Mouse (Mus musculus) G1E (cell line): Measurements from ENCODE around the gene Clasp2. TPM values are rescaled to one million over a fixed set of nuclear protein-coding genes. Genes with fewer than 3 reads are reported as not detected.
"Not testable (repeated sequence)": the region's sequence is repeated elsewhere in the genome, so short reads cannot be mapped to it uniquely, and the experiment has no call there.

ENCODE experiments used
- ATAC-seq: 2 replicates; pipeline ENCODE4 v1.8.0; 2016; ENCODE audit warnings: mild to moderate bottlenecking; ENCODE audit not compliant: insufficient number of reproducible peaks, poor library complexity, low FRiP score, severe bottlenecking; ENCODE audit errors: extremely low read depth
- DNase-seq: peaks from one replicate; pipeline ENCODE4 v3.0.0; 2012; ENCODE audit warnings: low spot score
- H3K27me3 ChIP-seq: 2 replicates; pipeline ENCODE4 v1.6.1; 2012; ENCODE audit warnings: mild to moderate bottlenecking, low read length, inconsistent platforms; ENCODE audit not compliant: insufficient read depth
- H3K36me3 ChIP-seq: replicated peaks from 2 replicates; pipeline ENCODE3; 2012; ENCODE audit warnings: mild to moderate bottlenecking, inconsistent platforms
- H3K4me1 ChIP-seq: 2 replicates; pipeline ENCODE4 v1.6.1; 2012; ENCODE audit warnings: low read depth, low read length, inconsistent platforms, mixed read lengths; ENCODE audit not compliant: insufficient read depth
- H3K4me3 ChIP-seq: 2 replicates; pipeline ENCODE4 v1.5.1; 2012; ENCODE audit warnings: low read depth, mild to moderate bottlenecking, inconsistent platforms, low read length, moderate library complexity, mixed read lengths
- H3K9me3 ChIP-seq: replicated peaks from 2 replicates; pipeline ENCODE4 v1.6.1; 2012; ENCODE audit warnings: inconsistent platforms
- CTCF ChIP-seq: IDR thresholded peaks from 2 replicates; pipeline ENCODE4 v1.5.1; 2012; ENCODE audit warnings: low read depth, low read length, inconsistent platforms, mixed read lengths
- GATA1 ChIP-seq: IDR thresholded peaks from 2 replicates; pipeline ENCODE4 v1.6.1; 2012; ENCODE audit warnings: borderline replicate concordance, low read length, inconsistent platforms, mixed read lengths
- GATA2 ChIP-seq: IDR thresholded peaks from 2 replicates; pipeline ENCODE4 v1.6.1; 2012; ENCODE audit warnings: low read depth, low read length, inconsistent platforms, borderline replicate concordance
- POLR2AphosphoS5 ChIP-seq: IDR thresholded peaks from 2 replicates; pipeline ENCODE4 v1.6.1; 2012; ENCODE audit warnings: low read depth, low read length, inconsistent platforms; ENCODE audit not compliant: insufficient replicate concordance
- TAL1 ChIP-seq: conservative IDR thresholded peaks from 2 replicates; pipeline ENCODE4 v1.6.1; 2012; ENCODE audit warnings: low read depth, low read length, inconsistent platforms, mixed read lengths
- polyA plus RNA-seq: library from polyadenylated mRNA; stranded (reverse); fragments of >175 nt; gene quantifications from 2 replicates; pipeline ENCODE4 v1.2.3, GENCODE M21; 2012
- total RNA-seq, 2 experiments: library from RNA; stranded (forward) in 1 of 2; stranded (reverse) in 1 of 2; fragments of 200-1000 nt in 1 of 2; fragments of >200 nt in 1 of 2; fragmentation: Nextera tagmentation in 1 of 2; gene quantifications; 2 replicates each; pipeline ENCODE4 v1.2.3; 2014 to 2017

Gene Clasp2
- total and polyA plus RNA-seq, 3 experiments = 8.7 to 92.0 (median 40.4) TPM

DNA sequence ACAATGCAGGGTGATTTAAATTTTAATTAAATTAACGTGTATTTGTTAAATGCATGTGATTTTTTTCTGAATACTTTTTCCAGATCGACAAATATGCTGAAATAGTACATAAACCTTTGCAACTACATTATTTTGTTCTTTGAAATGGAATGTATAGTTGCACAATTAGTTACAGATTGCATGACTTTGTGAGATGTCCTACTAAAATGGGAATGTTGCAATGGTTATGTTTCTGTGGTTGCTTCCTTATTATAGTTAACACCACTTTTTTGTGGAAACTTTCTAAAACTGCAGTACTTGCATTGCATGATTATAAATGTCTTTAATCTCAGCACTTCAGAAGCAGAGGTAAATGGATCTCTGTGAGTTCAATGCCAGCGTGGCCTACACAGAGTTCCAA, 153.6 kb downstream of the Clasp2 start:
- H3K9me3 ChIP-seq = no peaks in the 10 kb centered on the region
- no peaks in the 10 kb centered on the region for H3K4me1 ChIP-seq
- H3K4me3 ChIP-seq = no peak overlapping the region
- no peak for DNase-seq
- H3K27me3 ChIP-seq = no peaks in the 10 kb centered on the region
- no peak for ATAC-seq
- H3K36me3 ChIP-seq = peaks cover 83% of the 10 kb centered on the region
- TF ChIP-seq TAL1 = no peak
- no peak for TF ChIP-seq CTCF
- no peak for TF ChIP-seq GATA1

DNA sequence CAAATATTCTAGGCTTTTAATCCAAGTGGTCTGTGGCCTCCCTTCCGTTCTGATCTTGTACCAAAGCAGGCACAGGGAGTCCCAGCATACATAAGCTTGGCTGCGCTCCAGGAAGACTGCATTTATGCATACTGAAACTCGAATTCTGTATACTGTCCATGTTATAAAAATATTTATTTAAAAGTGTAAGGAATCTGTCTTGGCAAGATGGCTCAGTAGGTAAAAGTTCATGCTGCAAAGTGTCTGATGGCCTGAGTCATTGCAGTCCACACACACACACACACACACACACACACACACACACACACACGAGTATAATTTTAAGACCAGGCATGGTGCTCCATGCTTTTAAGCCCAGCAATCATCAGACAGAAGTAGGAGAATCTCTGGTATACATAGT, 161.9 kb downstream of the Clasp2 start:
- no peak for DNase-seq
- peaks cover 90% of the 10 kb centered on the region for H3K36me3 ChIP-seq
- ATAC-seq = no peak

DNA sequence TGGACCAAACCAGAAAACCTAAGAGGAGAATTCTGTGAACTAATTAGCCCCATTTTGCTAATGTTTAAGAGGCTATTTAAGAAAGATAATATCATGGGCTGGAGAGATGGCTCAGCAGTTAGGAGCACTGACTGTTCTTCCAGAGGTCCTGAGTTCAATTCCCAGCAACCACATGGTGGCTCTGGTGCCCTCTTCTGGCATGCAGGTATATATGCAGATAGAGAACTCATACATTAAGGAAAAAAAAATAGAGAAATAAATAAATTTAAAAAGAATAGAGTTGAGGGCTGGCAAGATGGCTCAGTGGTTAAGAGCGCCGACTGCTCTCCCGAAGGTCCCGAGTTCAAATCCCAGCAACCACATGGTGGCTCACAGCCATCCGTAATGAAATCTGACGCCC, 163.0 kb downstream of the Clasp2 start:
- H3K4me3 ChIP-seq, H3K27me3 ChIP-seq, H3K4me1 ChIP-seq, H3K9me3 ChIP-seq, ATAC-seq, DNase-seq: not testable (repeated sequence)
- H3K36me3 ChIP-seq = peaks cover 89% of the 10 kb centered on the region

More for the DNA sequence above, 161.9 kb downstream of the Clasp2 start:
- Histone ChIP-seq H3K4me3 (no peak overlapping the region), H3K9me3 (no peaks in the 10 kb centered on the region), H3K4me1 (no peaks in the 10 kb centered on the region; the same call in 1 of the 2 replicates), H3K27me3 (no peaks in the 10 kb centered on the region)
- TF ChIP-seq GATA2 (no peak), CTCF (no peak), TAL1 (no peak), POLR2AphosphoS5 (no peak), GATA1 (no peak)

DNA sequence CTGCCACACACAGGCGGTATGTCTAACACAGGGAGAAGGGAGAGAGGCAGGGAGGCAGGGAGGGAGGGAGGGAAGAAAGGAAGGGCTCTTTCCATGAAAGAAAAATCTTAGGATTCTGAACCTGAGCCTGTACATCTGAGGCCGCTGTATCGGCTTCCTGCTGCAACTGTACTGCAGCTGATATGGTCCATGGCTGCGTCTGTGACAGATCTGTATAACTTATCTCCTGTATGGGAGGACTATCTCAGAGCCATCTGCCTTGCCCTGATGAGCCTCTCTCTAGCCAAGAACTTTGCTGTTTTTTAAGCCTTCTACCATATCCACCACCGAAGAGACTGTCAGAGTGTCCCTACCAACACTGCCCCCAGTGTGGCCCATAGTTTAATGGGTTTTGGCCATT, 174.5 kb downstream of the Clasp2 start:
- H3K4me1 ChIP-seq = no peaks in the 10 kb centered on the region
- ATAC-seq (no peak), DNase-seq (no peak)
- H3K27me3 ChIP-seq = no peaks in the 10 kb centered on the region
- no peak overlapping the region for H3K4me3 ChIP-seq
- TF ChIP-seq GATA2 = no peak
- TF ChIP-seq POLR2AphosphoS5 = no peak
- no peak for TF ChIP-seq GATA1
- no peak for TF ChIP-seq CTCF
- no peak for TF ChIP-seq TAL1
- H3K9me3 ChIP-seq = no peaks in the 10 kb centered on the region
- peaks cover 73% of the 10 kb centered on the region for H3K36me3 ChIP-seq

DNA sequence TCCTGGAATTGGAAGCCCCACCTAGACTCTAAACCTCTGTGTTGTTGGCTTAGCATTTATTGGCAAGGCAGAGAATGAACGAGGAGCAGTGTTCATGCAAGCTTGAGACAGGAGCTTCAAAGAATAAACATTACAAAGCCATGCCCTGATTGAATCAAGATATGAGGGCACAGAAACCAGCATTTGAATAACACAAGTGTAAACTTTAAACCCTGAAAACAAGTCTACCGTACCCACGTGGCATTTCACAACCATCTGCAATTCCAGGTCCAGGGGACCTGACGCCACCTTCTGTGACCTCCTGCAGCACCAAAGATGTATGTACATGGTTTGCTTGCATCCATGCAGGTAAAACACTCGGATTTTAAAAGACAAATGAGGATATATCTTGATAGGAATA, 181.4 kb downstream of the Clasp2 start:
- ATAC-seq (no peak), DNase-seq (no peak)
- peaks cover 53% of the 10 kb centered on the region for H3K36me3 ChIP-seq
- no peak for TF ChIP-seq TAL1
- no peak for TF ChIP-seq GATA2
- TF ChIP-seq CTCF = no peak
- TF ChIP-seq POLR2AphosphoS5 = no peak
- TF ChIP-seq GATA1 = no peak
- H3K27me3 ChIP-seq = no peaks in the 10 kb centered on the region
- H3K9me3 ChIP-seq = no peaks in the 10 kb centered on the region
- H3K4me3 ChIP-seq = no peak overlapping the region
- H3K4me1 ChIP-seq = no peaks in the 10 kb centered on the region

DNA sequence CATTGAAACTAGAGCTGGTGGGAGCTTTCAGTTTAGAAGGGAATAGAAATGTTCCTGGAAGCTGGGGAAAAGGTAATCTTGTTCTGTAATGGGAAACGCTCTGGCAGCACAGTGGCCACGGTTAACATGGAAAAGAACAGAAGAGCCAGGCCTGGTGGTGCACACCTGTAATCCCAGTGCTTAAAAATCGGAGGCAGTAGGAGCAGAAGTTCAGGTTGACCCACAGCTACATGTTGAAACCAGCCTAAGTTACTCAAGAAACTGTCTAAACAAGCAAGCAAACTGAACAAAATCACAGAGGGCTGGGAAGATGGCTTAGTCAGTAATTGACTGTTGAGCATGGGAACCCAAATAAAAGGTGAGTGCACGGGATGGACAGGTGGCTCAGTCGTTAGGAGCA, 183.6 kb downstream of the Clasp2 start:
- H3K36me3 ChIP-seq = peaks cover 40% of the 10 kb centered on the region
- no peak overlapping the region for H3K4me3 ChIP-seq
- ATAC-seq (no peak), DNase-seq (no peak)
- H3K9me3 ChIP-seq = no peaks in the 10 kb centered on the region
- H3K27me3 ChIP-seq = no peaks in the 10 kb centered on the region
- H3K4me1 ChIP-seq = peaks cover 12% of the 10 kb centered on the region
- TF ChIP-seq POLR2AphosphoS5 (no peak), CTCF (no peak), GATA1 (no peak)

DNA sequence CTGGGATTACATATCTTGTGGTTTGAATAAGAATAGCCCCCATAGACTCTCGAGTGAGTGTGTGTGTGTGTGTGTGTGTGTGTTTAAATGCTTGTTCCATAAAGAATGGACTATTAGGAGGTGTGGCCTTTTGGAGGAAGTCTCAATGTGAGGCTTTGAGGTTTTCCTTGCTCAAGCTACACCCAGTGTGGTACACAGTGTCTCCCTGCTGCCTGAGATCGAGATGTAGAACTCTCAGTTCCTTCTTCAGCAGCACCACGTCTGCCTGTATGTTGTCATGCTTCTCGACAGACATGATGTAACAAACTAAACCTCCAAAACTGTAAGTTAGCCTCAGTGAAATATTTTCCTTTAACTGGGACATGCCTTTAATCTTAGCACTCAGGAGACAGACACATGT, 187.3 kb downstream of the Clasp2 start:
- H3K9me3 ChIP-seq = no peaks in the 10 kb centered on the region
- no peak overlapping the region for H3K4me3 ChIP-seq
- TF ChIP-seq GATA1 (no peak), GATA2 (no peak), CTCF (no peak), TAL1 (no peak), POLR2AphosphoS5 (no peak)
- H3K4me1 ChIP-seq = peaks cover 29% of the 10 kb centered on the region
- H3K36me3 ChIP-seq = peaks cover 26% of the 10 kb centered on the region
- DNase-seq (no peak), ATAC-seq (no peak)
- no peaks in the 10 kb centered on the region for H3K27me3 ChIP-seq
